Mouse (Mus musculus): ENCODE measurements around the gene Prmt3. TPM values are rescaled to one million over a fixed set of nuclear protein-coding genes. Genes with fewer than 3 reads are reported as not detected.

Prmt3 gene
- total and polyA plus RNA-seq, 3 experiments = 62.5 to 73.9 (median 63.7) TPM

- Histone ChIP-seq H3K36me3 (ENCODE audit: control insufficient read depth in 1 of 2, insufficient read depth in 2 of 2, low read length in 2 of 2) (peaks cover 0 to 11% of the 10 kb centered on the region in 2 experiments; a peak in 3 of 4 replicates), H3K9ac (ENCODE audit: control insufficient read depth, low read depth, low read length, poor library complexity, severe bottlenecking) (no peak overlapping the region), H3K27ac (ENCODE audit: control insufficient read depth, low read depth, low read length) (no peak overlapping the region), H3K9me3 (replicated peaks; ENCODE audit: insufficient read depth, low read length) (no peaks in the 10 kb centered on the region), H3K79me2 (ENCODE audit: control insufficient read depth, insufficient read depth, low read length, poor library complexity) (no peaks in the 10 kb centered on the region), H3K4me3 (ENCODE audit: control insufficient read depth in 1 of 2, insufficient read depth in 1 of 2, low read depth in 2 of 2, low read length in 2 of 2) (no peak overlapping the region), H3K27me3 (ENCODE audit: control insufficient read depth in 1 of 2, insufficient read depth in 2 of 2, low read length in 2 of 2) (no peaks in the 10 kb centered on the region), H3K4me1 (ENCODE audit: control insufficient read depth in 1 of 2, insufficient read depth in 2 of 2, low read length in 2 of 2) (peaks cover 0 to 4% of the 10 kb centered on the region in 2 experiments; a peak in 2 of 4 replicates)
- TF ChIP-seq POLR2AphosphoS5 (IDR thresholded peaks at IDR 0.05; ENCODE audit: borderline replicate concordance, low read depth, low read length) (no peak), ETS1 (IDR thresholded peaks at IDR 0.05; ENCODE audit: low read depth, low read length) (peak; percentile 72), MAFK (IDR thresholded peaks at IDR 0.05; ENCODE audit: borderline replicate concordance, low read depth, low read length) (peak; percentile 98), EP300 (IDR thresholded peaks at IDR 0.05; ENCODE audit: low read depth in 1 of 2, low read length in 2 of 2) (peak; percentile 17 to 27; a peak in 1 of 4 replicates), GATA1 (IDR thresholded peaks at IDR 0.05; ENCODE audit: low read depth, low read length) (peak; percentile 49), SIN3A (IDR thresholded peaks at IDR 0.05; ENCODE audit: low read length) (no peak), MYC (IDR thresholded peaks at IDR 0.05; ENCODE audit: low read depth, low read length) (no peak), USF2 (IDR thresholded peaks at IDR 0.05; ENCODE audit: borderline replicate concordance in 1 of 2, insufficient read depth in 1 of 2, low read depth in 1 of 2, low read length in 2 of 2) (no peak), MEF2A (IDR thresholded peaks at IDR 0.05; ENCODE audit: extremely low read depth, insufficient replicate concordance, low read depth, low read length, poor library complexity, severe bottlenecking) (no peak), TAL1 (IDR thresholded peaks at IDR 0.05; ENCODE audit: low read length) (no peak), GABPA (IDR thresholded peaks at IDR 0.05; ENCODE audit: low read depth, low read length) (peak; percentile 83; the same call in 1 of the 2 replicates)
- peak; percentile 52 for DNase-seq (ENCODE audit: low read depth, low spot score)
These were observed 85.6 kb downstream of the Prmt3 start for GRCm38 (mm10) chr7:49863753-49864152.

- no peak for DNase-seq (ENCODE audit: low read depth, low spot score)
- no peak overlapping the region for H3K4me3 ChIP-seq (ENCODE audit: control insufficient read depth in 1 of 2, insufficient read depth in 1 of 2, low read depth in 2 of 2, low read length in 2 of 2)
- no peaks in the 10 kb centered on the region; a peak in 1 of 4 replicates for H3K4me1 ChIP-seq (ENCODE audit: control insufficient read depth in 1 of 2, insufficient read depth in 2 of 2, low read length in 2 of 2)
- H3K9me3 ChIP-seq (replicated peaks; ENCODE audit: insufficient read depth, low read length) = no peaks in the 10 kb centered on the region
- no peaks in the 10 kb centered on the region for H3K79me2 ChIP-seq (ENCODE audit: control insufficient read depth, insufficient read depth, low read length, poor library complexity)
- H3K27me3 ChIP-seq (ENCODE audit: control insufficient read depth in 1 of 2, insufficient read depth in 2 of 2, low read length in 2 of 2) = peaks cover 0 to 2% of the 10 kb centered on the region in 2 experiments; a peak in 1 of 4 replicates
- no peak for TF ChIP-seq TAL1 (IDR thresholded peaks at IDR 0.05; ENCODE audit: low read length)
- TF ChIP-seq SIN3A (IDR thresholded peaks at IDR 0.05; ENCODE audit: low read length) = no peak
- TF ChIP-seq TCF12 (IDR thresholded peaks at IDR 0.05; ENCODE audit: low read depth, low read length) = no peak
- TF ChIP-seq CTCF (IDR thresholded peaks at IDR 0.05 in 2 of 3, conservative IDR thresholded peaks at IDR 0.05 in 1 of 3; ENCODE audit: control insufficient read depth in 1 of 3, insufficient read depth in 1 of 3, low read depth in 2 of 3, low read length in 3 of 3, poor library complexity in 1 of 3, severe bottlenecking in 1 of 3) = no peak
- TF ChIP-seq USF1 (IDR thresholded peaks at IDR 0.05; ENCODE audit: low read depth, low read length) = no peak
- no peak for TF ChIP-seq ELF1 (IDR thresholded peaks at IDR 0.05; ENCODE audit: low read depth, low read length)
- TF ChIP-seq MXI1 (IDR thresholded peaks at IDR 0.05; ENCODE audit: low read depth, low read length) = no peak
- no peak for TF ChIP-seq GABPA (IDR thresholded peaks at IDR 0.05; ENCODE audit: low read depth, low read length)
- TF ChIP-seq E2F4 (IDR thresholded peaks at IDR 0.05; ENCODE audit: borderline replicate concordance, low read depth, low read length) = no peak
- TF ChIP-seq MAFK (IDR thresholded peaks at IDR 0.05; ENCODE audit: borderline replicate concordance, low read depth, low read length) = no peak
- no peak for TF ChIP-seq POLR2AphosphoS2 (IDR thresholded peaks at IDR 0.05; ENCODE audit: low read length)
- no peak for TF ChIP-seq RCOR1 (IDR thresholded peaks at IDR 0.05; ENCODE audit: low read depth, low read length)
- TF ChIP-seq MYC (IDR thresholded peaks at IDR 0.05; ENCODE audit: low read depth, low read length) = no peak
- no peak for TF ChIP-seq JUND (IDR thresholded peaks at IDR 0.05; ENCODE audit: low read depth, low read length)
- H3K9ac ChIP-seq (ENCODE audit: control insufficient read depth, low read depth, low read length, poor library complexity, severe bottlenecking) = no peak overlapping the region
- H3K27ac ChIP-seq (ENCODE audit: control insufficient read depth, low read depth, low read length) = no peak overlapping the region
- no peaks in the 10 kb centered on the region for H3K36me3 ChIP-seq (ENCODE audit: control insufficient read depth in 1 of 2, insufficient read depth in 2 of 2, low read length in 2 of 2)
These were observed 91.5 kb downstream of the Prmt3 start for GRCm38 (mm10) chr7:49869656-49870055.
